Mouse (Mus musculus) hindbrain, embryonic 15.5 days (tissue): Measurements from ENCODE around the gene Gal3st2. TPM values are rescaled to one million over a fixed set of nuclear protein-coding genes. Genes with fewer than 3 reads are reported as not detected.

ENCODE experiments used
- polyA plus RNA-seq: library from polyadenylated mRNA; unstranded; fragments of >200 nt; fragmentation: Nextera tagmentation; extraction: Ambion mirVana; gene quantifications from 2 replicates; pipeline ENCODE4 v1.2.1, GENCODE M21; 2015

The Gal3st2 gene
- polyA plus RNA-seq, 1 experiment from 2014 or later = not detected

Other genes with a start within 250 kb of the Gal3st2 start
- 326 and 365 TPM in 2 replicates for gene Stk25, start 202.6 kb upstream of the Gal3st2 start, polyA plus RNA-seq
- 93.1 and 108 TPM in 2 replicates for gene Bok, start 175.6 kb upstream of the Gal3st2 start, polyA plus RNA-seq
- 84.5 and 100 TPM in 2 replicates for gene Atg4b, start 109.8 kb upstream of the Gal3st2 start, polyA plus RNA-seq
- gene Thap4, start 106.4 kb upstream of the Gal3st2 start, polyA plus RNA-seq = 43.8 and 50.9 TPM in 2 replicates
- gene Dtymk, start 59.4 kb upstream of the Gal3st2 start, polyA plus RNA-seq = 146 and 148 TPM in 2 replicates
- 9.8 and 9.9 TPM in 2 replicates for gene Ing5, start 57.3 kb upstream of the Gal3st2 start, polyA plus RNA-seq
- gene D2hgdh, start 36.4 kb upstream of the Gal3st2 start, polyA plus RNA-seq = 16.9 and 17.1 TPM in 2 replicates
- gene Gal3st2b, start 57.0 kb downstream of the Gal3st2 start, polyA plus RNA-seq = not detected in 2 replicates
- gene Gal3st2c, start 129.2 kb downstream of the Gal3st2 start, polyA plus RNA-seq = not detected in 2 replicates
- gene Neu4, start 159.1 kb downstream of the Gal3st2 start, polyA plus RNA-seq = 0.18 TPM in 1 of 2 replicates, not detected in the other
- 0.10 TPM in 1 of 2 replicates, not detected in the other for gene Pdcd1, start 191.2 kb downstream of the Gal3st2 start, polyA plus RNA-seq